Mouse (Mus musculus) adrenal gland, adult 18-20 months (tissue): ENCODE results near the gene Bckdhb. TPM values are rescaled to one million over a fixed set of nuclear protein-coding genes. Genes with fewer than 3 reads are reported as not detected.

Source experiments
- DNase-seq, 2 experiments: peaks; one replicate each; pipeline ENCODE4 v3.0.0; 2021 to 2022; ENCODE audit warnings: low spot score in 2 of 2
- total RNA-seq, 2 experiments: library from RNA; stranded (reverse); gene quantifications; 1 replicate in 1 of 2; 2 replicates in 1 of 2; pipeline ENCODE4 v1.2.3; 2021

The Bckdhb gene
- total RNA-seq, 2 experiments from 2014 or later: 75.3 to 113 TPM

DNA sequence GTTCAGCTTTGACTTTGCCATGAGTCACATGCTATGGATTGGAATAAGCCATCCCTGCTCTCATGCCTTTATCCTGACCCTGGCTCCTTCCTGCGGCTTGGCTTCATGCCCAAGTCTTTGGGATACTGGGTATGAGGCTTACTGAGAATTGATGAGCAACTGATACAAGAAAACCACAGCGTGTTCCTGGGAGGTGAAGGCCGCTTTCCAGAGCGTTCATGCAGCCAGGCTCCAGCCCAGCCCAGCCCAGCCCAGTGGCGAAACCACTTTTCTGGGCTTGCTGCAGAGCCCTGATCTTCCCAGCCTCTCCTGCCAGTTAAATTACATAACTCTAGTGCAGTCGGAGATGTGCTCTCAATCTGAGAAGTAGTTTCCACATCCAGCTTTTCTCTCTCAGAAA, 169.2 kb downstream of the Bckdhb start:
- peak; percentile 45 to 58 for DNase-seq

GRCm38 (mm10) chr9:84096484-84097015, 171.6 kb downstream of the Bckdhb start:
- DNase-seq: no peak

DNA sequence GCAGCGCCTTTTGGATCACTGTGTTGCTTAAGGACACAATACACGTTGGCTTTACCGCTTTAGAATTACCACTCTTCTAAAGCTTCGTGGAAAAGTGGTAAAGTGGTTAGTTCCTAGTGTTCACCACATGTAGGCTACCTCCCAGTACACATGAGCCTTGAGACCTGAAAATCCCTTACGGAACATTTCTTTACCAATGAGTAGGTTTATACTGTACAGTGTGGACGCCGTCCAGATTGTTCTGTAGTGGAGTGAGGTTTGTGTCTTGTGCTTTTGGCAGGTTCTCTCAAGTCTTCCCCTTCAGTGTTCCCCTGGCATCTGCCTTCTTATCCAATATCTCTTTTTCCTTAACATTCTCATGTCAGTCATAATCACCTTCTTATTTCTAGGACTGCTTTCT, 178.4 kb downstream of the Bckdhb start:
- DNase-seq: no peak

DNA sequence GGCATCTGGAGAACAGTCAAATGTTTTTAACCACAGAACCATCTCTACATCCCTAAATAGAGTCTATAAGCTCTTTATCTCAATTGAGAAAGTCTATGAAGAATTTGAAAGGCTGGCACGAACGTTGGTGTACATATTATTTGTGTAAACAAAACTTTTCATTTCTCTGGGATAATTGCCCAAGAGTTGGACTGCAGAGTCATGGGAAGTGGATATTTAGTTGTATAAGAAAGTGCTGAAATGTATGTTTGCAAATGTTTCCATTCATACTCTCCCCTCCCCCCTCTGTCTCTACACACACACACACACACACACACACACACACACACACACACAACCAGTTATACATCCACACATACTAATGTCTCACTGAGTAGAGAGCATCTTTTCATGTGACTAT, 181.5 kb downstream of the Bckdhb start:
- DNase-seq: no peak

DNA sequence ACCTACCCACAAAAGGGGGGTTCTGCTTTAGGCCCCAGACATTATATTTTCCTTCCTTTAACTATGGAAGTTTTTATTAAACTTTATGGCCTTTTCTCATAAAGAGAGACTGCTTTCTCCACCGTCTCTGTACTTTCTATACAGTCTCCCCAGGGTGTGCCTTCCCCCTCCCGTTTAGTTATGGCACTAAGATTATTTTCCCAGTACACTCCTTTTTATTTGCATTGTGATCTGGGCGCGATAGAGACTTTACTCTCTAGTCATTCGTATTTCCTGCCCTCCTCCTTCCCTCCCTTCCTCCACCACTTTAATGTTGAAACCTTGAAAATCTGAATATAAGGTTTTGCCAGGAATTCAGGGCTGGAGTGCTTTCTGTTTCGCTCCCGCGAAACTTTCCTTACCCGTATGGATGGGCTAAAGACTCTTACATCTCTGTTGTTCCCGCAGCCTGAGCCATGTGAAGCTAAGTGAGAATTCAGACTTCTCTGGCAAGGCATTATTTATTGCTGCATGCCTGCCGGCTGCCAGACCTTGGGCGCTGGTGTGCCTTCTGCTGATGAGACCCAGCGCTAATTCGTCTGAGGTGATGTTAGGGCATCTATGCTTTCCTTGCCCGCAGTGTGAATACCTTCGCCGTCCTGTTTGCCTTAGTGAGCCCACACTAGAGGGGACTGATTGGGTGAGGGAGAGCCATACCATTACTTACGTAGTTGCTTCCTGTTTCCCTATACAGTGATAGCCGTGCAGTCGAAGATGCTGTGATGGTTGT, 182.3 kb downstream of the Bckdhb start:
- peak in 1 of 2 experiments; percentile 13 for DNase-seq

GRCm38 (mm10) chr9:84108534-84108933, 183.6 kb downstream of the Bckdhb start:
- DNase-seq: no peak

GRCm38 (mm10) chr9:84109777-84110478, 185.0 kb downstream of the Bckdhb start:
- DNase-seq: no peak

- DNase-seq: peak in 1 of 2 experiments; percentile 7
These were observed 185.7 kb downstream of the Bckdhb start for GRCm38 (mm10) chr9:84110616-84111015.

DNA sequence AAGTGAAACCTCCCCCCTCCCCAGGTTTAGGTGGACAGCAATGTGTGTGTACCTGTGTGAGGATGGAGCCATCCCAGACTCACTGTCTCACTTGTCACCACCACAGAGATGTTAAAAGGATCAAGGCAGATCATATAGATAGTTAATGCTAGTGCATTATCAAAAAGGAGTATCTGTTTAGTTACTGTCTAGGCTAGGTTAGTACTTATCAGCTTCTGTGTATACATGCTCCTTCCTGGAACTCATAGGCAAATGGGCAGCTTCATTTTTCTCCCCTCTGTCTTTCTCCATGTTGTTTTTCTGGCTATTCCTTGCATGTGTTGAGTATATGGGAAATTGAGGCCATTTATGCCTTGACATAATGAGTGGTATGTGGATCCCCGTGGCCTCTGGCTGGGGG, 187.4 kb downstream of the Bckdhb start:
- no peak for DNase-seq

- DNase-seq: no peak
These were observed 188.1 kb downstream of the Bckdhb start for GRCm38 (mm10) chr9:84112842-84113568.

DNA sequence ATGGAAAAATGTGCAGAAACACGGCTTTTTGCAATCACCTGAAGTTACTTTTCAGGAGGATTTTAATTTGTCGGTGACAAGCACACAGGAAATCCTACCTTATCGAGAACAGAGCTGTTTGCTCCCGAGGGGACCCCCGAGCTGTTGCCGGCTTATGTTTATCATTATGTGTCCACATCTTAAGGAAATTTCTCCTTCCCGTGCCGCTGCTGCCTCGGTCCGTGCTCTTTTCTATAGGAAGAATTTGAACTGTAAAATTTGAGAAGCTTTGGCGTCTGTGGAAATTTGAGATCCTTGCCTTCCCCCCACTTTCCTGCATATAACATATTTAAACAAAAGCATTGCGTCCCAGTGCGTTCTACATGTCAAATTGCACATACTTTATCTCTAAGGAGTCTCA, 189.3 kb downstream of the Bckdhb start:
- no peak for DNase-seq

DNA sequence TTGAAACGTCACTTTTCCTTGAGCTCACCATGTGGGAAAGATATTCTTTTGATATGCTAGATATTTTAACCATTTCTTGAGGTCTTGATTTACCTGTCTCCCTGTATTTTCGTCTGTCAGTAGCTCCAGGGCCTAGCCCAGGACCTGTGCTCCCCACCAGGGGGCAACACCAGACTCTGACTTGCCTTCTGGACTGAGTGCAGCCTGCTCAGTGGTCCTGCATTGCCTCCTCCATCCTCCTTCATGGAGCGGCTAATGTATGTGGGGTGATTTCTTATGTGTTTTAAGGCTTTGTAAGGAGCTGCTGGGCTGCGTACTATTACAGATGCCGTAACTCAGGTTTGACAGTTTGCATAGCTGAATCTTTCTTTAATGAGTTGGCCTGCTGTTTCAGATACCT, 192.4 kb downstream of the Bckdhb start:
- DNase-seq: no peak

DNA sequence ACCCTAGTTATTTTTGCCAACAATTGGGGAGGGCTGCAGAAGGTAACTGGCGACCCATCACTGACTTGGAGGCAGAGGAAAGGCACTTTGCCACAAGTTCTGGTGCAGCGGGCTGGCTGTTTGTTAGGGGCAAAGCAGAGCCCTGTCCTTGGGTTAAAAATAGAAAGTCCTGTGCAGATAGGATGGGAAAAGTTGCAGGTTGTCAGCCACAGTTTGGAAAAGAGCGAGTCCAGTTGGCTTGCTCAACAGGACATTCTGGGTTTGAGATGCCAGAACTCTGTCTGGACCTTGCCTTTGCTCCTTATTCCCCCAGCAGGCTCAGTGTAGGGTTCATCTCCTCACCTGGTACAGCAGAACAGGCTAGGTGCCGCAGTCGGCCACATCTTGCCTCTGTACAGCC, 200.1 kb downstream of the Bckdhb start:
- DNase-seq: no peak

DNA sequence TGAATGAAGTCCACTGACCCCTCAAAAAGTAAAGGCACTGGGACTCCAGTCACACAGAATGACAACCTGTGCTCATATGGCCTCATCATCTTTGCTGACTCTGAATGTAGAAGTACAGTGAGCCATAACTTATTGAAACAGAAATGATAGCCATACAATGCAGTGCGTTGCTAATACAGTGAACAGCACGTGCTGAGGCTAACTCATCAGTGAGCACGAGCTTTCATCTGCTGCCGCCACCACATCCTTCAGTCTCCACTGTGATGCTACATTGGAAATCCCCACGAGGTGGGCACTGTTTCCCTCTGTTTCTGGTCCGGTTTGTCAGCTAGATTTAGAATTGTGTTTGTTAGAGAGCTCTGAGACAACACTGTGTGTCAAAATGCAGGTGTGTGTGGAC, 205.4 kb downstream of the Bckdhb start:
- DNase-seq: no peak

GRCm38 (mm10) chr9:84135062-84135461, 210.1 kb downstream of the Bckdhb start:
- DNase-seq: no peak

- DNase-seq: no peak
These were observed 212.2 kb downstream of the Bckdhb start for GRCm38 (mm10) chr9:84137192-84137591.

DNA sequence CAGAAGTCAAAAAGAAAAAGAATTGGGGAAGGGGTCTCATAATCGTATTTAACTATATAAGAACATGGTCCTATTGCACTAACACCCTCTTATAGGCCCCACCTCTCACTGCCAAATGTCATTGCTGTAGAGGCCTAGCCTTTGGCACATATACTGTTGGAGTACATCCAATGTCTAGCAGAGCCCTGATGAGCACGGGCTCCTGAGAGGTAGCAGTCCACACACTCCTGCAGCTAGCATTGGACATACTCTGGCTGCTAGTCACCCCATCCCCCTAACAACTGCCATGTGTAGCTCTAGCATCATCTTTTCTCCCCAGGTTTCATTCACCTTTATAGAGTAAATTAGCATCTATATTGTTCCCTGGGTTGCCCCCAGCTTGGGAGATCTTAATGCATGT, 223.2 kb downstream of the Bckdhb start:
- no peak for DNase-seq
